Mouse (Mus musculus): ENCODE measurements around the gene Tom1l2.

Tom1l2 gene

DNA sequence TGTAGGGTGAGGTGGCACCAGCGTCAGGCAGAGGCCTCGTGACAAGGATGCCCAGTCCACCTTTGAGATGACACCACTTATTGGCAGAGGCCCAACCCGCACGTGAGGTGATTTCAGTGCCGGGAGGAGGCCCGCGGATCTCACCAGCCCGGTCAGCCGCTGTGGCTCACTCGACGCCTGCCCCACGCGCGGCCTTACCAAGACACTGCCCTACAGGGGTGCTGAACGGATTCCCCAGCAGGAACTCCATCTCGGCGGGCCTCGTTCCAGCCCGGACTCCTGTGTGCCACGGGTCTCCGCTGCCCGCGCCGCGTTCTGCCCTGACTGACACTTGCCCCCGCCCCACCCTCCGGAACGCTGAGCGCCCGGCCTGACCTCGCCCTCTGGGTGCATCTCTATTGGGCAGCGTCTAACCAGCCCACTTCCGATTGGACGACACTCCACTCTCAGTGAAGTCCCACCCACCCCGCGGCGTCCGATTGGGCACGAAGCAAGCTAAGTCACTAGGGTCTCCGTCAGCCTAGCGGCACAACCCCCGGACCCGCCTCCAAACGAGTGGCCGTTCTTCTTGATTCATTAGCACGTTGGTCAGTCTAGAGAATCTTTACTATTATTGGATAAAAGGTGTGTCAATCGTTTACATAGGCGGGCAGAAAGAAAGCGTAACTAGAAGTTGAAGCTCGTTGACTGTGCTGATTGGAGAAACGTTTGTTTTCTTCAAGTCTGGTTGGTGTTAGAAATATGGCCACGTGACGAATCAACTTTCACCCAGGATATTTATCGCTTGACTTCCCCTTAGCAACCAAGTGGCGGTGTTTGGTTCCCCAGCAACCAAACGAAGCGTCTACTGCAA, at the start of gene Tom1l2, which contains the start of gene Drc3:
Tom1l2 (minus strand) TSS at position 347 of the 853 bp plus-strand sequence.
Drc3 (plus strand) TSS at position 771 of the 853 bp plus-strand sequence.
- peak; percentile 100 for DNase-seq (ENCODE audit: low read depth, low spot score)

DNA sequence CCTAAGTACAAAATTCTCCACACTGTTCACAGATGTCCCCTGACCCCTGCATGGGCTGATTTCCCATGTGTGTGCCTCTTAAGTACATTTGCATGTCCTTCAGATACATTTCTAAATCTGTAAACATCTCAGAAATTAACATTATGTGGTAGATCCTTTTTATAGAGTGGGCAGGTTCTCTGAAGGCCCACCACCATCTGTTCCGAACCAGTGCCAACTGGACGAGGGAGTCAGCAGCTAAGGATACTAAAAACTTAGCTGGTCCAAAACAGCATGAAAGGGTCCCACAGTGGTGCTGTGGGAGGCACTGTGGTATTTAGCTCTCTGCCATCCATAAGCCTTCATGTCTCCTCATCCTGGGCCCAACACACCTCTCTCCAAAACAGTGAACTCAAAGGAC, 44.5 kb upstream of the Tom1l2 start:
- DNase-seq (ENCODE audit: low read depth, low spot score) = no peak

DNA sequence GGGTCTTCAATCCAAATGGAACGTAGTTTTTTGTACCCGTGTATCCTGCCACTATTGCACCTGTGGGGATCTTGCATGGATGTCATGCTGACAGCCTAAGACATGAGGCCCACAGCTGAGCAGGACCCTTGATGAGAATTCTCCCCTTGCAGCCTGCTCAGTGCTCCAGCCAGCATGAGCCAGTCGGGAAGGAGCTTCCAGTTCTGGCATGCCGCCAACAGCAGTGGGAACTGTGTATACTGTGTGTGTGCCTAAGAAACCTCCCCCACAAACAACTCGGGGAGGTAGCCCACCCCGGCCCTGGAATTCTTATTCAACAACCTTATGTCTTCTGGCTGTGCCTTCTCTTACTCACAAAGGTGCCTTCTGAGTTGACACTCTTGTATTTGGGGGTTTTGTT, 43.8 kb upstream of the Tom1l2 start:
- no peak for DNase-seq (ENCODE audit: low read depth, low spot score)

DNA sequence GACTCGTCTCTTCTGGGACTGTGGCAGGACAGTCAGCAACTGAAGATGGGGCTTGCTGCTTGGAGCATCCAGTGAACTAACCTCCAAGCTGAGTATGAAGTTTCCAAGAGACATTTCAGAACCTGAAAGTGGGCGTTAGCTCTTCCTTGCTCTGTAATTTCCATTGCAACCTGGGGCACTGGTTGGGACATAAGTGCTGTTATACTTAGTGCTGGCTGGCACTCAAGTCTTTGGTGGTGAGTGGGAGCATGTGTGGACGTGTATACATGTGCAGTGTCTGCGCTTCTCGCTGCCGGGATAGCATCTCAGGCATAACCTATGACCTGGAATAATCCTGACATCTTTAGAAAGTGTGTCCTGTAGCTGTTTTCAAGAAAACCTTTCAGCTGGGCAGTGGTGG, 38.6 kb upstream of the Tom1l2 start:
- no peak for DNase-seq (ENCODE audit: low read depth, low spot score)

DNA sequence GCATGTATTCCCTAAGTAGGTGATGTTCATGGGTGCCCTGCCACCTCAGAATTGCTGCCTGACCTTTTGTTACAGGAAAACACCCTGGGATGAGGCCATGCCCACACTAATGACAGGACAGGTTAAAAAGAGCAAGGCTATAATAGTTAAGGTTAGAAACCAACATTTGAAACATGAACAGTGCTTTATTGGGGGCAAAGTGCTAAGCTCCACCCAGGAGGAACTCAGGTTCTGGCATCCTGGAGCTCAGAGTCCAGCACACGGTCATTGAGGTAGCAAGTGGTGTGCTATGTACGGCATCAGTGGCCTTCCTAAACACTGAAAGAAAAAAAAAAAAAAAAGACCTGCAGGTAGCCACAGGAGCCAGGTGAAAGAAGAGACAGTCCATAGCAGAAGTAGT, 35.2 kb upstream of the Tom1l2 start:
- DNase-seq (ENCODE audit: low read depth, low spot score) = no peak

DNA sequence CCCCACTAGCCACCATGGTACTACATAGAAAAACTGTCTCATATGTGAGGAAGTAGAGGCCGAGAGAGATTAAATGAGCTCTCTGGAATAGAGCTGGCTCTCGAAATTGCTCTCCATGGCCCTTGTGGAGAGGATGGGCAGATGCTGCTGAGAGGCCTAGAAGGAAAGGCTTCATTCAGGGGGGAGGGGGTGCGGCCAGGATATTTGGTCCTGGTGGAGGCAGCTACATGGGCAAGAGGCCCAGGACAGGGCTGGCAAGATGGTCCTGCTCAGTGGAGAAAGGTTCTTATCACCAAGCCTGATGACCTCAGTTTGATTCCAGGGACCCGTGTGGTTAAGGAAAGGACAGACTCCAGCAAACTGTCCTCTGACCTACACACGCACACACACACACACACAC, 33.2 kb upstream of the Tom1l2 start:
- DNase-seq (ENCODE audit: low read depth, low spot score) = no peak

DNA sequence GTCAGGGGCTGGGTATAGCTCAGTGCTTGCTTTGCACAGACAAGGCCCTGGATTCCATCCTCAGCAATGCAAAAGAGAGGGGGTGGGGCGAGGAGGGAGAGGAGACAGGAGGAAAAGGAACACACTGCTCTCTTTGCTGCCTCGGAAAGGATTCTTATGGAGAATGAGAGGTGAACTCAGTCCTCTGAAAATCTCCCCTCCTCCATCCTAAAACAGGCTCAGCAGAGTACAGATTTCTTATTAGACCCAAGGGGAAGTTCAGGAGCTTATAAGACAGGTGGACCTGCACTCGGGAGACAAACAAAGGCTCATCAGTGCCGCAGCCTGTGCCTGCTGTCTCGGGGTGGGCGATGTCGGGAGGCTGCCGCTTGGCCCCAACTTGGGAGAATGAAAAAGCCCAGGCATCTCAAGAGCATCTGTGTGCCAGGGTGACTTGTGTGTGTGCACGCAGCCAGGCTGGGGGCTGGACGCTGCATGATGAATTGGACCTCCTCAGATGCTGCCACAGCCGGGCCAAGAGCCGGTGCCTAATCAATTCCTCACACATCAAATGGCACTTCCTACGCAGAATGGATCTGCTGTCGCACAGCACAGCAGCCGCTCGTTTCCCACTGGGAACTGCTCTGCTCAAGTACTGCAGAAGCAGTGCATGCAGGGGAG, 32.2 kb upstream of the Tom1l2 start:
- DNase-seq (ENCODE audit: low read depth, low spot score) = no peak

DNA sequence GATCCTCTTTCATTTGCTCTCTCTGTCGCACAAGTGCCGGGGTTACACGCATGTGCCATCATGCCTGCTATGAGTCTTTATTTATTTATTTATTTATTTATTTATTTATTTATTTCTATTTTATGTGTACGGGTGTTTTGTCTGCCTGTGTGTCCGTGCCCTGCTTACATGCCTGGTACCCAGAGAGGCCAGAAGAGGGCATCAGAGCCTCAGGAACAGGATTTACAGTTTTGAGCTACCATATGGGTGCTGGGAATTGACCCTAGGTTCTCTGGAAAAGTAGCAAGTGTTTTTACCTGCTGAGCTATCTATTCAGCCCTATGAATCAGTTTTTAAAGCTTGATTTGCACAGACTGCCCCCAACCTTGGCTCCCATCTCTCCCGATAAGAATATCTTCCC, 30.8 kb upstream of the Tom1l2 start:
- DNase-seq (ENCODE audit: low read depth, low spot score) = peak; percentile 18

DNA sequence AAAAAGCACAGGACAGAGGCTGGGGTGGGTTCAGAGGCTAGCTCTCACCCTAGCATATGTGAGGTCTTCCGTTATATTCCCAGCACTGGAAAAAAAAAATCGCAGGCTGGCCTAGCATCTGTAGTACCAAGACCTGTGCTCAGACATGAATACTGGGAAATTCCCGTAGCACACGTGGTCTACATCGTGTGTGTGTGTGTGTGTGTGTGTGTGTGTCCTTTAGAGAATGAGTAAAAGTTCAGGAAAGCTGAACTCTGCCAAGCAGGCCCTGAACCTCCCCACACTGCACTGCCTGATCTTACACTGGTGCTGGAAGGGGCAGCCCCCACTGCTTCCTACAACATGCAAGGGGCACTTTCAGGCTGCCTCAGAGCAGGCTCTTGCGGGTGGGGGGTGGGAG, 21.8 kb upstream of the Tom1l2 start:
- no peak for DNase-seq (ENCODE audit: low read depth, low spot score)

DNA sequence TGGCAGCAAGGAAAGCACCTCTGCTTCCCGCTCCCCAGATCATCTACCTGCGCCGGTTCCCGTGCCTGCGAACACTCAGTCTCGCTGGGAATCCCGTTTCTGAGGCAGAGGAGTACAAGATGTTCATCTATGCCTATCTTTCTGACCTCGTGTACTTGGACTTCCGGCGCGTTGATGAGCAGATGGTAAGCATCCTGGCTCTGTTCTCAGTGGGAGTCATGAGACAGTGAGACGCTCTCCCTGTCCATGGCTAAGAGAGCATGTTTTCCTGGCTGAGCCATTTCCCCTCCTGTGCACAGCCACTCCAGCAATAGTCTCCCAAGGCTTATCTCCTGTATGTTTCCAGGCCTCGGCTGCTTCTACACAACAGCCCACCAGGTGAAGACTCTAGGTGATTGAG, 17.7 kb upstream of the Tom1l2 start:
- DNase-seq (ENCODE audit: low read depth, low spot score) = no peak

DNA sequence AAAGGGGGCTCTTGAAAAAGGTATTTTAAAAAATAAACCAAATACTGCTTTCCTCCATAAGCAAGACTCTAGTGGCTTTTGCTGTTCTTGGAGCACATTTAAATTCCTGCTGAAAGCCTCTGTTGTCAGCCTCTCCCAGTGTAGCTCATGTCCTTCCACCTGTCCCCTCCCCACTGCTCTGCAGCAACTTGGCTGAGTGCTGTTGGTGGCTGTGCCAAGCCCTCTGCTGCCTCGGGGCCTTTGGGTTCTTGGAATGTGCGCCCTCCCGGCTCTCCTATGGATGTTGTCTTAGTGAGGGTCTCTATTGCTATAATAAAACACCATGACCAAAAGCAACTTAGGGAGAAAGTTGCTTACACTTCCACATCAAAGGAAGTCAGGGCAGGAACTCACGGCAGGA, 16.7 kb upstream of the Tom1l2 start:
- no peak for DNase-seq (ENCODE audit: low read depth, low spot score)

DNA sequence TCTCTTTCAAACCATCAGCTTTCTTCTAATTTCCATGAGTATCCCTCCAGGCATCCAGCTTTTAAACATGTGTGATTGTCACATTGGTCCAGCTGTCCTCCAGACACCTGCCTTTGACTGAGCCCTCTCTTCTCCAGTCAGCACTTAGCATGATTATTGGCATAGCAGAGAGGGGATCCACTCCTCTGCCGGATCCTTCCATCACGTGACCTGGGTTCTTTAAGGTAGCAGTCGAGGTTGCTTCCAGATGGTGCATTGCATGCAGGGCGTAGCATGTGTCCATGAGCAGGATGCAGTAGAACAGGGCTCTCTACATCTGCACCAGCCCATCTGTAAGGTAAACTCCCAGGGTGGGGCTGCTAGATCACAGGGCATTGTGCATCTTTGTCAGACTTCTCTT, 16.2 kb upstream of the Tom1l2 start:
- DNase-seq (ENCODE audit: low read depth, low spot score) = peak; percentile 11

DNA sequence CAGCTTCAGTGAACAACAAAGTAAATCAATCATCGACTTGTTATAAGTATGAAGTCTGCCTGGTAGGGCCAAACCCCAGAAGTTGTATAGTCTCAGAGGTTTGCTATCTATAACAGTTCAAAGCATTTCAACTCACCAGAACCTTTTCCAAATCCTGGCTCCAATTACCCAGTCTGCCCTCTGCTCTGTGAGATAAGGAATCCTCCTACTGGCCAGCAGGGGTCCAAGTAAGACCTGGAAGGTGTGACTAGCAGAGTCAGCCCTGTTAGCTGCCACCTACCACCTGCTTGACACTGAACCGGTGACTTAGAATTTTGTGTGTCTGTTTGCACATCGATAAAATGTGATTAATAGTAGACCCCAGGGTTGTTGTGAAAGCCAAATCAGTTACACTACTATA, 14.6 kb upstream of the Tom1l2 start:
- peak; percentile 7 for DNase-seq (ENCODE audit: low read depth, low spot score)

DNA sequence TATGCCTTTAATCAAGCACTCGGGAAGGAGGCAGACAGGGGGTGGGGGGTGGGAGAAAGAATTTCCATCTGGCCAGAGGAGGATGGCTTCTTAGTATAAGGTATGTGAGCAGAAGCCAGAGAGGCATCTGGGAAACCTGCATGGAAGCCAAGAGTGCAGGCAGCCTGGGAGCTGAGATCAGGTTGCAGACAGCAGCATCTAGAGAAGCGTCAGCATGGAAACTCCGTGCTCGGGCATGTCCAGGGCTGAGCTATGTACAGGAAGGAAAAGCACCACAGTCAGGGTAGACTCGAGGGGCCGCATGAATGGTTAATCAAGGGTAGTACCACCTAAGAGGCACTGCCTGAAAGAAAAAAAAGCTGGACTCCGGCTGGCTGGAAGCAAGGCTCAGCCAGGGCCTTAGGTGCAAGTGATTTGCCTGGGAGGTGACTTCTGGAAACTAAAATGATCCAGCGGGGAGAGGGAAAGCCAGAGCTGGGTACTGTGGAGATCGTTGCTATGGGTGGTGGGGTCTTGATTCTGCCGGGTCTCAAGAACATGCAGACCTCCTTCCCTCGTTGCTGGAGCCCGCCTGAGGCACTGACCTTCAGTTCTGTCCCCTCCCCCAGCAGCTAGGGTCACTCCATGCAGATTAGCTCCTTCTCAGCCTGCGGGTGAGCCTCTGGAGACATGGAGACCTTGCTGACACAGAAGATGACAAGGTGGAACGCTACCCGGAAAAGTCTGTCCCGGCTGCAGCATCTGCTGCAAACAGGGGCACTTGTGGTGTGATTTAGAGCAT, 13.7 kb upstream of the Tom1l2 start:
- DNase-seq (ENCODE audit: low read depth, low spot score) = no peak

DNA sequence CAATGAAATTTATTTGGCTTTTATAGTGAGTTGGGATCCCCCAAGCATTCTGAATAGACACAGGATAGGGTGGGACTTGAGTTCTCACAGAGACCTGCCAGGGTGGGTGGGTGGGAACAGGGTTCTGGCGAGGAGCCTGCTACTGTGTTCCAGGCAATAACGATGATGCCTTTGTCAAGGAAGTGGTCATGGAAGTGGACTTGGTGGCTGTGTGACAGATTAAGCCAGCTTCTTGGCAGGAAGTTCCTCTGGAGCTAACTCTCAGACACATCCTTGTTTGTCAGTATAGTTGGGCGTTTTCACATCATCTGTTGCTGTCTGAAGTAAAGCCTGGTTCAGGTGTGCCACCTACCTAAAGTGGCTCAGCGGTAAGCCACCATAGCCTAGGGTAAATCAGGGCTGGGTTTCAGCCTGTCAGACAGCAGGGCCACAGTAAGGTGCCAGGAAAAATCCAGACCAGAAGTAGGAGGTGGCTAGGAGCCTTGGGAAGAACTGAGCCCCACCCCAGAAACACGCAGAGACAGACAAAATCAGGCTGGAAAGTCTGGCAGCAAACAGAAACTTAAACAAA, 8.0 kb upstream of the Tom1l2 start:
- no peak for DNase-seq (ENCODE audit: low read depth, low spot score)

DNA sequence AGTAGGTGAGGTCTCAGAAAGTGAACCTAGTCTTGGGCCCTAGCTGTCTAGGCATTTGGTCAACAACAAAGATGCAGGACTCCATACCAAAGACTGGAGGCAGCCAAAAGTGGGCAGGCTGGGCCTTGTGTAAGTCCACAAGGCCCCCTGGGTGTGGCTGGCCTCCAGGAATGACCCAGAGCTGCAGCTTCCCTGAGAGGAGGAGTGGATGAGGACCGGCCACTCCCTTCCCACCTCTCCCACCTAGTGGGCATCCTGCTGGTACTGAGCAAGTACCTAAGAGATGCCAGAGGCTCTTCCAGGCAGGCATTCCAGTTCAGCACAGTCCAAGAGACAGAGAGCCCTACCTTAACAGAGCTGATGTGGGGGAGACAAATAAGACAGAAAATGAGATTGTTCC, 7.2 kb upstream of the Tom1l2 start:
- DNase-seq (ENCODE audit: low read depth, low spot score) = no peak

DNA sequence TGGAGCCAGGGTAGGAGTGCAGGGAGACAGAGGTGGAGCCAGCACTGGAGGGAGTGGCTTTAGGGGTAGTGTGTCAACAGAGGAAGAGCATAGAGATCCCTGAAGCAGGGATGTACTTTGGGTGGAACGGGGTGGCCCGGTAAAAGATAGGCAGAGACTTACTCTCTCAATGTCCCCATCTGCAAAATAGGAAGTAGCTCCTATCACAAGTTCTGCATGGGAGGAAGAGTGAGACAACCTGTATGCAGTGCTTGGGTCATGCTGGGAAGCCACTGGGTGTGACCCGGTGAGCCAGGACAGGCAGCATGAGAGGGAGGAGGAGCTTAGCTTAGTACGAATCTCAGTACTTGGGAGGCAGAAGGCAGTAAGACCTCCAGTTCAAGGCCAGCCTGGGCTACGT, 6.4 kb upstream of the Tom1l2 start:
- DNase-seq (ENCODE audit: low read depth, low spot score) = peak; percentile 21

DNA sequence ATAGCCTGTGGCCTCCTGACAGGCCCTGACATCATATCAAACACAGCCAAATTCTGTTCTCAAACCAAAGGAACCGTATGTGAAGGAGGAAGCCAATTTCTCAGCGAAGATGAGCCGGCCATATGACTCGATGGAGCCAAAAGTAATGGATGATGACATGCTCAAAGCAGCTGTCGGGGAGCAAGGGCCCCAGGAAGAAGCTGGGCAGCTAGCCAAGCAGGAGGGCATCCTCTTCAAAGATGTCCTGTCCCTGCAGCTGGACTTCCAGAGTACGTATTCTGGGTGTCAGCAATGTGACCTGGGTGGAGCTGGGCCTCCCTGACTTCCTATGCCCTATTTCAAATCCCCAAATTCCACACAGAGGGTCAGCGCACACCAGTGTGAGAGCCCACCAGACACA, 5.8 kb upstream of the Tom1l2 start:
- DNase-seq (ENCODE audit: low read depth, low spot score) = no peak

DNA sequence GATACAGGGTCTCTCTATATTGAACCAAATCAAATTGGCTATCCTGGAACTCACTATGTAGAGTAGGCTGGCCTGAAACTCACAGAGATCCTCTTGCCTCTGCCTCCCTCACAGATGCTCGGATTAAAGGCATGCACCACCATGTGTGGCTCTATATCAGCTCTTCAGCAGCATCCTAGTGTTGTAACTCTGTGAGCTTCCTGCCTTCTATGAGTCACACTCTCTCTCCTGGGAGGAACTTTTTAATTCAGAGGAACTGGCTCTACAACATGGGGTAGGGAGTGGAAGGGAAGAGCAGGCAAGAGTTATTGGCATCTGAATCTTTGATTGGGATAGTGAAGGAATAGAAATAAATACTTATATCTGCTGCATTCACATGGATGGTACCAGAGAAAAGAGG, 4.4 kb upstream of the Tom1l2 start:
- DNase-seq (ENCODE audit: low read depth, low spot score) = no peak

DNA sequence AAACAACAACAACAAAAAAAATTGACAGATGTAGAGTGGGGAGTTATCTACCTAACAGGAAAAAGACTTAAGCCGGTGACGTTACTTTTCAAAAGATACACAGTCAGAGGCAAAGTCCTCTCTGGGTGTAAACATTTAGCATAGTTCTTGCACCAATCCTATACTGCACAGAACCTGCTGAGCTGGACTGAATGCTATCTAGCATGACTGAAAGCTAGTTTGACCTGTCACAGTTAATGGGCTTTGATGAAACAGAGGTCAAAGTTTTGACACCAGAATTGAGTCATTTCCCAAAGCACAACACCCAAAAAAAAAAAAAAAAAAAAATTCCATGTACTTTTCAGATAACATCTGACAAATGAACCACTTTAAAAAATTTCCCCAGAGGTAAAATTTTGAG, 3.2 kb upstream of the Tom1l2 start:
- DNase-seq (ENCODE audit: low read depth, low spot score) = no peak

DNA sequence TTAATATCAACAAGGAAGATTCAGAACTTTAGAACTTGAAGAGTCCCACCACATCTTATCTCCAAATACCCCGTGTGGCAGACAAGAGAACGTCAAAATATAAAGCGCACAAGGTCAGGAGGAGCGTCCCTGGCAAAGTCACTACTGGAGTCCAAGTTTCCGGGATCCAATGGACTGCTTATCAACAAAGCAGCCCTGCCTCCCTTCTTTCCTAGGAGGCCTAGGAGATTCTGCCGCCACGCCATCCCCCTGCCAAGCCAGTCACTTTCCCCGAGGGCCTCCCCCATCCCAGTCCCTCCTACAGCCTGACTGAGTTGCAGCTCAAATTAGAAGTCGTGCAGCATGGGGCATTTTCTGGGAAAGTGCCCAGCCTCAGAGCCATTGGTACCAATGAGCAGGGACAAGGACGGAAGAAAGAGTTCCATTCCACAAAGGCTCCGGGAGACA, 757 bp downstream of the Tom1l2 start:
- no peak for DNase-seq (ENCODE audit: low read depth, low spot score)

DNA sequence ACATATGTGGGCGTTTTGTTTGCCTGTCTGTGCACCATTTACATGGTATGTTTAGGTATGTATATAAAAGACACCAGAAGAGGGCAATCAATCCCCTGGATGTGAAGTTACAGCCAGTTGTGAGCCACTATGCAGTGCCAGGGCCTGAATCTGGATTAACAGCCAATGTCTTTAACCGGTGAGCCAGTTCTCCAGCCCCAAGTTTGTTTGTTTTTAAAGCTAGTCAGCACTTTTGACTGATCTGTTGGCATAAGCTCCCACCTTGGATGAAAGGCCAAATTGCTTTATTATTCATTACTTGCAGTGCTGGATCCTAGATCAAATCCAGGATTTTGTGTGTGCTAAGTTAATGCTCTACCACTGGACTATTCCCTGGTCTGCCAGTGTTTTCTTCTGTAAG, 1.3 kb downstream of the Tom1l2 start:
- DNase-seq (ENCODE audit: low read depth, low spot score) = peak; percentile 34
